Mouse (Mus musculus) neural tube, embryonic 12.5 days (tissue): Measurements from ENCODE around the gene Rrp1. TPM values are rescaled to one million over a fixed set of nuclear protein-coding genes. Genes with fewer than 3 reads are reported as not detected.
"Not testable (repeated sequence)": the region's sequence is repeated elsewhere in the genome, so short reads cannot be mapped to it uniquely, and the experiment has no call there.

Experiments
- ATAC-seq: fragments of 200-750 bp; cut with Nextera tagmentation; 2 replicates; pipeline ENCODE4 v1.8.0; 2017; ENCODE audit warnings: low read depth, mild to moderate bottlenecking, moderate TSS enrichment, moderate library complexity; ENCODE audit not compliant: low FRiP score
- H3K27ac ChIP-seq: fragments of 300-500 bp; sonication (generic); 2 replicates; pipeline ENCODE4 v1.5.1; 2016
- H3K27me3 ChIP-seq: fragments of 300-500 bp; sonication (generic); replicated peaks from 2 replicates; pipeline ENCODE4 v1.6.1; 2016; ENCODE audit warnings: mild to moderate bottlenecking
- H3K36me3 ChIP-seq: fragments of 300-500 bp; sonication (generic); 2 replicates; pipeline ENCODE4 v1.6.1; 2016; ENCODE audit warnings: mild to moderate bottlenecking
- H3K4me1 ChIP-seq: fragments of 300-500 bp; sonication (generic); 2 replicates; pipeline ENCODE4 v1.6.1; 2016
- H3K4me2 ChIP-seq: fragments of 300-500 bp; sonication (generic); replicated peaks from 2 replicates; pipeline ENCODE4 v1.6.1; 2016; ENCODE audit warnings: mild to moderate bottlenecking
- H3K4me3 ChIP-seq: fragments of 300-500 bp; sonication (generic); 2 replicates; pipeline ENCODE4 v1.5.1; 2016
- H3K9ac ChIP-seq: fragments of 300-500 bp; sonication (generic); 2 replicates; pipeline ENCODE4 v1.6.1; 2016; ENCODE audit warnings: mild to moderate bottlenecking
- H3K9me3 ChIP-seq: fragments of 300-500 bp; sonication (generic); 2 replicates; pipeline ENCODE4 v1.6.1; 2016; ENCODE audit warnings: mild to moderate bottlenecking
- WGBS: fragments of 180-500 bp; shearing (Covaris S2); methylation state at CpG from one replicate; pipeline ENCODE4 v1.1.7; 2016; 5-methylcytosine and 5-hydroxymethylcytosine counted together
- polyA plus RNA-seq: library from polyadenylated mRNA; unstranded; fragments of >200 nt; fragmentation: Nextera tagmentation; extraction: Ambion mirVana; gene quantifications from 2 replicates; pipeline ENCODE4 v1.2.1, GENCODE M21; 2016

Gene Rrp1
- polyA plus RNA-seq, 1 experiment from 2014 or later = 333 TPM

DNA sequence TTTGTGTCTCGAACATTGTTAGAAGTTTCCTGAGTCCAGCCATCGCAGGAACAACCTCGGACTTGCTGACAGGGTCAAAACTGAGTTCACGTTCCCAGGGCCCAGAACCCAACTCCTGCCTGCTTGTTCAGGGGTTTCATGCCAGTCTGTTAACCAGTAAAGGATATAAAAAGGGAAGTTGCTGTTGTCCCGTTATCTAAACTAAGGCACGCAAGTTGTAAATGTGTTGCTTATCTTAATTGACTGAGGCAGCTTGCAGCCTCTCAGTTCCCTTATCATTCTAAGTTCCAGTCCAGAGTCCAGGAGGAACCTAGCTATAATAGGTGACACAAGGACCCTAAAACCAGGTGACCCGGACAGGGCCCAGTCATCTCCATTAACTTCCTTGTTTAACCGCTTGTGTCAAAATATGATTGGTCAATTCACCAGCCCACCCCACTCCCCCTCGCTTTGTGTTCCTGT, 46.0 kb downstream of the Rrp1 start:
- no peaks in the 10 kb centered on the region for H3K27me3 ChIP-seq
- WGBS = 77% methylated on average over 9 of the region's 9 CpGs
- H3K9ac ChIP-seq = no peak overlapping the region
- no peak overlapping the region for H3K27ac ChIP-seq
- no peak overlapping the region for H3K4me2 ChIP-seq
- ATAC-seq = no peak
- H3K9me3 ChIP-seq = no peaks in the 10 kb centered on the region
- no peak overlapping the region for H3K4me3 ChIP-seq
- no peaks in the 10 kb centered on the region for H3K36me3 ChIP-seq
- H3K4me1 ChIP-seq = no peaks in the 10 kb centered on the region

- Histone ChIP-seq H3K4me3 (no peak overlapping the region), H3K4me2 (no peak overlapping the region), H3K4me1 (no peaks in the 10 kb centered on the region), H3K27ac (no peak overlapping the region), H3K9ac (no peak overlapping the region), H3K36me3 (no peaks in the 10 kb centered on the region), H3K27me3 (no peaks in the 10 kb centered on the region), H3K9me3 (no peaks in the 10 kb centered on the region)
- 59% methylated on average over 5 of the region's 5 CpGs for WGBS
- ATAC-seq = no peak
Measured at GRCm38 (mm10) chr10:78366195-78366834, 46.5 kb downstream of the Rrp1 start.

- Histone ChIP-seq H3K9ac (no peak overlapping the region), H3K9me3 (no peaks in the 10 kb centered on the region), H3K36me3 (no peaks in the 10 kb centered on the region), H3K4me2 (no peak overlapping the region), H3K27ac (no peak overlapping the region), H3K4me3 (no peak overlapping the region), H3K4me1 (no peaks in the 10 kb centered on the region), H3K27me3 (no peaks in the 10 kb centered on the region)
- 87% methylated on average over 6 of the region's 6 CpGs for WGBS
- ATAC-seq = no peak
Measured at GRCm38 (mm10) chr10:78365555-78365954, 47.3 kb downstream of the Rrp1 start.

DNA sequence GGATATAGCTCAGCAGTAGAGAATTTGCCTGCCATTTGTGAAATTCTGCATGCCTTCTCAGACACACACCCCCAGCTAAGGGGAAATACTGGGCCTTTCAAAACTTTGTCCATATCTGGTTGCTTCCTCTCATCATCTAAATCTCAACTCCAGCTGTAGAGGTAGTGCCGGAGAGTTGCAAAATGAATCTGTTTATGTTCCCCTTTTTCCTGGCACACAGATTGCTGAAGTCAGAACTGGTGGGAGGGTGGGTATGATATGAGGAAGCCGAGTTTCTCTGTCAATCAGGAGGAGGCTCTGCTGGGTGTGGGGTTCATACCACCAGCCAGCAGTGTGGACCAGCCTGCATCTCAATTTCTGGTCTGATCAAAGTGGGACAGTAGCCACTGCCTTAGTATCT, 48.7 kb downstream of the Rrp1 start:
- H3K4me3 ChIP-seq = no peak overlapping the region
- no peak overlapping the region for H3K4me2 ChIP-seq
- no peaks in the 10 kb centered on the region for H3K36me3 ChIP-seq
- 82% methylated on average over 2 of the region's 2 CpGs for WGBS
- H3K4me1 ChIP-seq = no peaks in the 10 kb centered on the region
- no peak for ATAC-seq
- no peaks in the 10 kb centered on the region for H3K27me3 ChIP-seq
- no peak overlapping the region for H3K9ac ChIP-seq
- H3K27ac ChIP-seq = no peak overlapping the region
- H3K9me3 ChIP-seq = no peaks in the 10 kb centered on the region

DNA sequence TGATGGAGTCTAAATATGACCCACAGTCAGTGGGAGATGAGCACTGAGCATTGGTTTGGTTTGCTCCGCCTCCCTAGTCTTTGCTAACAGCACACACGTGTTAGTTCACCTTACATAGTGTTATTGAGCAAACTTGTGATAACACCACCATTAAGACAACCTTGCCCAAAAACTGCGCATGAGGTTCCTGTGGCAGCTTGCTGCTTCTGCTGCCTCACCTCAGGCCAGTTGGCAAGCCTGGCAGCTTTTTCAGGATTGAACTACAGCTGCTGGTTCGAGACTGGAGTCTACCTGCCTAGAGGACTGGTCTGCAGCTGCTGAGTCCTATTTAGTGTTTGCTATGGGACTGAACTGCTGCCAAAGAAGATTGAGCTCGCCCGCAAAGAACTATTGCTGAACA, 49.5 kb downstream of the Rrp1 start:
- Histone ChIP-seq H3K9ac (no peak overlapping the region), H3K36me3 (no peaks in the 10 kb centered on the region)
- 92% methylated on average over 6 of the region's 6 CpGs for whole genome bisulfite sequencing

DNA sequence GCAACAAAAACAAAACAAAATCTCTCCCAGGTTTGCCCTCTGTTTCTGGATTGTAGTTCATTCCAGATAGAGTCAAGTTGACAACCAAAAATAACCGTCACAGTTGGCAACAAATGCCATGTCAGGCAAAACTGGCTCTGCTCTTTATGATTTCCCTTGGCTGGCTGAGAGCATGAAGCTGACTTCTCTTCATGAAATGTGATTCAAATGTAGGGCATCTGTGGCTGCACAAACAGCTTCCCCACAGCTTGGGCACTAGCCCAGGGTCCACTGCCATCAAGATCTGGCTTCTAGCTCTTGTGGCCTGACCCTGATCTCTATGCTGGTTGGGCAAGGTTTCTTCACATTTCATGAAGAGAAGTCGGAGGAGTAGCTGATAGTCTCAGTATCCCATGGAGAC, 50.9 kb downstream of the Rrp1 start:
- Histone ChIP-seq H3K4me1 (no peaks in the 10 kb centered on the region), H3K36me3 (no peaks in the 10 kb centered on the region), H3K4me2 (no peak overlapping the region), H3K9me3 (no peaks in the 10 kb centered on the region), H3K27ac (no peak overlapping the region), H3K4me3 (no peak overlapping the region), H3K27me3 (no peaks in the 10 kb centered on the region), H3K9ac (no peak overlapping the region)
- 85% methylated on average over 2 of the region's 2 CpGs for WGBS
- no peak for ATAC-seq

More for the DNA sequence above, 49.5 kb downstream of the Rrp1 start:
- Histone ChIP-seq H3K4me1 (no peaks in the 10 kb centered on the region), H3K27ac (no peak overlapping the region), H3K9me3 (no peaks in the 10 kb centered on the region), H3K4me3 (no peak overlapping the region), H3K4me2 (no peak overlapping the region), H3K27me3 (no peaks in the 10 kb centered on the region)
- ATAC-seq = no peak

GRCm38 (mm10) chr10:78360290-78360711, 52.5 kb downstream of the Rrp1 start:
- Histone ChIP-seq H3K9ac (no peak overlapping the region), H3K4me1 (no peaks in the 10 kb centered on the region), H3K27ac (no peak overlapping the region), H3K27me3 (no peaks in the 10 kb centered on the region), H3K36me3 (no peaks in the 10 kb centered on the region), H3K4me3 (no peak overlapping the region), H3K9me3 (no peaks in the 10 kb centered on the region), H3K4me2 (no peak overlapping the region)
- 86% methylated on average over 3 of the region's 3 CpGs for WGBS
- no peak for ATAC-seq

DNA sequence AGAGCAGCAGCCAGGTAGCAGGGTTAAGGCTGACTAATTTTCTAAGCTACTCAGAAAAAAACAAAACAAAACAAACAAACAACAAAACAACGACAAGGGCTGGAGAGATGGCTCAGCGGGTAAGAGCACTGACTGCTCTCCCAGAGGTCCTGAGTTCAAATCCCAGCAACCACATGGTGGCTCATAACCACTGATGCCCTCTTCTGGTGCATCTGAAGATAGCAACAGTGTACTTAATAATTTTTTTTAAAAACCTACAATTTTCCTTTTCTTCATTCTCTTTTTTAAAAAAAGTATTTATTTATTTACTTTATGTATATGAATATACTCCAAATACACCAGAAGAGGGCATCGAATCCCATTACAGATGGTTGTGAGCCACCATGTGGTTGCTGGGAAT, 53.8 kb downstream of the Rrp1 start:
- not testable (repeated sequence) for ATAC-seq, H3K4me1 ChIP-seq, H3K9ac ChIP-seq, H3K27me3 ChIP-seq, H3K4me2 ChIP-seq, H3K9me3 ChIP-seq, H3K36me3 ChIP-seq, H3K27ac ChIP-seq, H3K4me3 ChIP-seq
- 91% methylated on average over 3 of the region's 3 CpGs for WGBS

GRCm38 (mm10) chr10:78358266-78358665, 54.6 kb downstream of the Rrp1 start:
- H3K9ac ChIP-seq = no peak overlapping the region
- H3K27me3 ChIP-seq = no peaks in the 10 kb centered on the region
- H3K4me2 ChIP-seq = no peak overlapping the region
- H3K9me3 ChIP-seq = no peaks in the 10 kb centered on the region
- H3K36me3 ChIP-seq = no peaks in the 10 kb centered on the region
- no peak for ATAC-seq
- no peaks in the 10 kb centered on the region for H3K4me1 ChIP-seq
- no peak overlapping the region for H3K27ac ChIP-seq
- WGBS = 90% methylated on average over 4 of the region's 4 CpGs
- no peak overlapping the region for H3K4me3 ChIP-seq

DNA sequence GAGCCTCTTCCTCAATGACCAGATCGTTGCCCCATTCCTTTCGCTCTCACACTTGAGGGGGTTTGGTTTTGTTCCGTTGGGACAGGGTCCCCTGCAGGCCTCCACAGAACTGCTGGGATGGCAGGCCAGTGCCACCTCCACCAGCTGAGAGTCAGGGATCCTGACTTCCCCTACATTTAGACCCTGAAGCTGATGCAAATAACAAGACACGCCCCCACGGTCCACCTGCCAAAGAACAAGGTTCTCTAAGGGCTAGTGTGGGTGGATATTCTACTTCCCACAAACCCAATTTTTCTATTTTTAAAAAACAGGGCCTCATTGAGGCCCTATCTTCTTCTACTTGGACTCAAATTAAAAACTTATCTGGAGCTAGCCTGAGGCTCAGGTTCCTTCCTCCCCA, 55.1 kb downstream of the Rrp1 start:
- Histone ChIP-seq H3K4me3 (no peak overlapping the region), H3K9ac (no peak overlapping the region), H3K4me2 (no peak overlapping the region), H3K36me3 (no peaks in the 10 kb centered on the region), H3K4me1 (peaks cover 2% of the 10 kb centered on the region; the same call in 1 of the 2 replicates), H3K9me3 (no peaks in the 10 kb centered on the region), H3K27me3 (no peaks in the 10 kb centered on the region), H3K27ac (no peak overlapping the region)
- no peak for ATAC-seq
- WGBS = 87% methylated on average over 5 of the region's 5 CpGs

DNA sequence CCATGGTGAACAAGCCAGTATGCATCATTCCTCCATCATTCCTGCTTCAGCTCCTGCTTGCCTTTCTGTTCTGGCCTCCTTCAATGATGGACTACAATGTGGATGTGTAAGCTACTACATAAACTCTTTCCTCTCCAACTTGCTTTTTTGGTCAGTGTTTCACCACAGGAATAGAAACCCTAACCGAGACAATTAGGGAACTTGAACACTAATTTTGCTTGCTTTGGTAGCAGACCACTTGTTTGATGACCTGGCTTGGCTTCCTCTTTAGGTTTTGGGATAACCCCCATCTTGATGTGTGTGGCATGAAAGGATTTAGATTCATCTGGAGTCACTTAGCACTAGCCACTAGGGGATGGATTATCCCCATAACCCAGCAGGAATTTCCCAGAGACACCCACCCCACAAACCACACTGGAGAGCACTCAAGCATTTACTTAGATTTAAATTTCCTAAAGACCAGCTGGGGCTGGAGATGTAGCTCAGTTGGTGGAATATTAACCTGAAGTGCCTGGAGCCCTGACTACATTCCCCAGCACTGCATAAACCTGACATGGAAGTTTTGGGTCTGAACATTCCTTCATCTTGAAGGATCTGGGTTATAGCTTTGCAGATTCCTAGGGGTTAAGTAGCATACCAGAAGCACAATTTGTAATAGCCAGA, 56.8 kb downstream of the Rrp1 start:
- H3K4me2 ChIP-seq = no peak overlapping the region
- no peaks in the 10 kb centered on the region for H3K9me3 ChIP-seq
- no peaks in the 10 kb centered on the region for H3K36me3 ChIP-seq
- peaks cover 9% of the 10 kb centered on the region for H3K4me1 ChIP-seq
- no peak overlapping the region for H3K9ac ChIP-seq
- H3K27ac ChIP-seq = no peak overlapping the region
- 83% methylated on average over 1 of the region's 1 CpGs for WGBS
- H3K4me3 ChIP-seq = no peak overlapping the region
- ATAC-seq = no peak
- H3K27me3 ChIP-seq = no peaks in the 10 kb centered on the region

DNA sequence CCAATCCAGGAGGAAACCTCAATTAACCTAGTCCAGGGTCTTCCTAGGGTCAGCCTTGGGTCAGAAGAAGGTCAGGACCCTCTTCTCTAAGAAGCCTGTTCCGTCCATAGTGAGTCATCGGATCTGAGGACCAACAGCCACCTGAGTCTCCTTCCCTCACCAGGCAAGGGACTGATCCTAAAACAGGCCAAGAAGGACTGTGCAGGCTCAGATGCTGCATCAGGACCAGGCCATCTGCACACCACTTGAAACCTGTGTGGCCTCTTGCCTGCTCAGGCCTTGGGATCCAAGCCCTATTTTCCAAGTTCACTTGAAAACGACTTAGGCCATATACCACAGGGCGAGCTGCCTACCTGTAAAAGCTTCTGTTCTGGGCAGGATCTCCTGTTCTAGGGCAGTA, 59.6 kb downstream of the Rrp1 start:
- Histone ChIP-seq H3K4me1 (peaks cover 26% of the 10 kb centered on the region), H3K27ac (no peak overlapping the region), H3K27me3 (no peaks in the 10 kb centered on the region), H3K36me3 (no peaks in the 10 kb centered on the region), H3K4me2 (no peak overlapping the region), H3K9me3 (no peaks in the 10 kb centered on the region), H3K9ac (no peak overlapping the region), H3K4me3 (no peak overlapping the region)
- 44% methylated on average over 4 of the region's 4 CpGs for WGBS
- no peak for ATAC-seq

DNA sequence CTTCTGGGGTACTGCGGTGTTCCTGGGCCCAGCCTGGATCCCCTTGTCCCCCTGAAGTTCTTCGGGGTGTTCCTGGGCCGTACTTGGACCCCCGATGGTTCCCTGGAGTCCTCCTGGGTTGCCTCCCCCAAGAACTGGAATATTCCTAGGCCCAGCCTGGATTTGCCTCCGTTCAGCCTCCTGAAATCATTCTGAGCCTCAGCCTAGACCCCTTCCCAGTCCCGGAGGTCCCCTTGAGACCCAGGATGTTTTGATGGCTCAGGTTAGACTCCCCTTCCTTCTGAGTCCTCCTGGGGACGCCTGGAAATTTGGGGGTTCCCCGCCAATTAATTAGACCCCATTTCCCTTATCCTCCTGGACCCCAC, 60.2 kb downstream of the Rrp1 start:
- Histone ChIP-seq H3K27me3 (no peaks in the 10 kb centered on the region), H3K4me1 (peaks cover 26% of the 10 kb centered on the region), H3K36me3 (no peaks in the 10 kb centered on the region), H3K27ac (peak overlapping the region; percentile 62; the same call in 1 of the 2 replicates), H3K4me2 (peak overlapping the region; percentile 91), H3K4me3 (peak overlapping the region; percentile 95), H3K9me3 (no peaks in the 10 kb centered on the region), H3K9ac (peak overlapping the region; percentile 97)
- 16% methylated on average over 8 of the region's 8 CpGs for WGBS
- peak; percentile 57; the same call in 1 of the 2 replicates for ATAC-seq
